Mouse (Mus musculus): ENCODE data around the gene Rasgrf1.

Gene Rasgrf1

GRCm38 (mm10) chr9:89921121-89921520 is 11.4 kb downstream of the Rasgrf1 start:
- no peak for TF ChIP-seq GATA4 (IDR thresholded peaks at IDR 0.05; ENCODE audit: insufficient replicate concordance, low read length)

- no peak for TF ChIP-seq GATA4 (IDR thresholded peaks at IDR 0.05; ENCODE audit: insufficient replicate concordance, low read length)
Observed at GRCm38 (mm10) chr9:89922666-89923065, 13.0 kb downstream of the Rasgrf1 start.

DNA sequence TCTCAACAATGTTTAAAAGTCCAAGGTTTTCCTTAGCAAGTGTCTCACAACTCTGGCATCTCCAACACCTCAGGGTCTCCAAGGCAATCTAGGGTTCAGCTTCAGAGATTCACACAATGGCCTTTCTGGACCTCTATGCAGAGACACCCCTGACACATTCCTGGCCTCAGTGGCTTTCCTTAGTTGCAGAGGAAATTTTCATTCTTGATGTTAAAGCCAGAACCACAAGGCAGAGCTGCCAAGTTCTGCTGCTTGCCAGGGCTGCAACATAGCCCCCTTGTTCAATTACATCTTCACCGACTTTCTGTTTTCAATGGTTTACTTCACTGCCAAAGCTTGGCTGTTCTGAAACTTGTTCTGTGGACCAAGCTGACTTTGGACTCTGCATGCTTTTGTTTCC is 15.1 kb downstream of the Rasgrf1 start:
- TF ChIP-seq GATA4 (IDR thresholded peaks at IDR 0.05; ENCODE audit: insufficient replicate concordance, low read length): no peak

DNA sequence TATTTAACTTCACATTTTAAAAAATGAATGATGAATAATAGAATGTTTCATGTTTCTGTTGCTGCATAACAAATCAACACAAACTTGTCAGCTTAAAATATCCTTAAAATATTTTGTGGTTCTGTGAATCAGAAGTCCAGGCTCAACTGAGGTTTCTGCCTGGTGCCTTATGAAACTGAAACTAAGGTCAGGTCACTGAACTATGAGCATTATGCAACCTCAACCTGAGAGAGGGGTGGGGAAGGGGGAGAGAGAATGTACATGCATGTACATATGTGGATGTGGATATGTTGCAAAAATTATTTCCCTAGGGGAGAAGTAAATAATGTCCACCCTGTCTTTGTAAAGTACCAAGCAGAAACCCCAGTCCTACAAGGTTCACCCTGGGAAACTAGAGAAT is 18.8 kb downstream of the Rasgrf1 start:
- TF ChIP-seq GATA4 (IDR thresholded peaks at IDR 0.05; ENCODE audit: insufficient replicate concordance, low read length): no peak

DNA sequence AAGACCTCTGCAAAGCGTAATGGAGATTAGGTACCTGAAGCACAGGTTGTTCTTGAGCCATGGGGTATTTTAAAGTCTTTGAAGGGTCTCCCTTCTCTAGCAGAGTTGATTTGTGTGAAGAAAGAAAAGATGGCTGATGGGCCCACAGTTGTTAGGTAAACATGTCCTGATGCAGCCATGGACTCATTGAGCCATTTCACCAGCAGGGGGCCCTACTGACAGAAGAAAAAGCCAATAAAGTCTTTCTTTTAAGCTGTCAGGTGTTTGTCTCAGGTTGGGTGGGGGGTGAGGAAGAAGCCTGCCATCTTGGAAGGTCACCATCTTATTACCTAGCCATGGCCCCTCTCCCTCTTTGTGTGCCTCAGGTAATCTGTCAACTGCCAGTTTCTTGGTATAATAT is 30.7 kb downstream of the Rasgrf1 start:
- TF ChIP-seq GATA4 (IDR thresholded peaks at IDR 0.05; ENCODE audit: insufficient replicate concordance, low read length): no peak

GRCm38 (mm10) chr9:89946830-89947229 is 37.1 kb downstream of the Rasgrf1 start:
- no peak for TF ChIP-seq GATA4 (IDR thresholded peaks at IDR 0.05; ENCODE audit: insufficient replicate concordance, low read length)

DNA sequence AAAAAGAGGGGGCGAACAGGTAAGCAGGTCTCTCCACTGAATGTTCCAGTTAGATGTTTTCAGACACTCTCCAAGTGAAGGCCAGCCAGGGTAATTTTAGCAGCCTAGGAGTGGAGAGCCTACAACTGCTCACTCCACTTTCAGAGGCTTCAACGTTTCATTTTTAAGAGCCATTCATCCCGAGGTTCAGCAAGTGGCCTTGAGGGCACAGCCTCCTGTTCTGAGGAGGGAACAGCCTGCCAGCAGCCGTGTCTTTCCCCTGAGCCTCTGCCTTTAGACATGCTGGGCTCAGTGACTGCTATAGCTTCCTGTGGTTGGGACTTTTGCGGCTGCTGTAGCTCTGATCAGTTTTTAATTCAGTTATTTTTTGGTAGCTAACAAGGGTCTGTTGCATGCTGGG is 38.9 kb downstream of the Rasgrf1 start:
- TF ChIP-seq GATA4 (IDR thresholded peaks at IDR 0.05; ENCODE audit: insufficient replicate concordance, low read length): no peak

GRCm38 (mm10) chr9:89953596-89954215 is 44.0 kb downstream of the Rasgrf1 start:
- no peak for TF ChIP-seq GATA4 (IDR thresholded peaks at IDR 0.05; ENCODE audit: insufficient replicate concordance, low read length)

DNA sequence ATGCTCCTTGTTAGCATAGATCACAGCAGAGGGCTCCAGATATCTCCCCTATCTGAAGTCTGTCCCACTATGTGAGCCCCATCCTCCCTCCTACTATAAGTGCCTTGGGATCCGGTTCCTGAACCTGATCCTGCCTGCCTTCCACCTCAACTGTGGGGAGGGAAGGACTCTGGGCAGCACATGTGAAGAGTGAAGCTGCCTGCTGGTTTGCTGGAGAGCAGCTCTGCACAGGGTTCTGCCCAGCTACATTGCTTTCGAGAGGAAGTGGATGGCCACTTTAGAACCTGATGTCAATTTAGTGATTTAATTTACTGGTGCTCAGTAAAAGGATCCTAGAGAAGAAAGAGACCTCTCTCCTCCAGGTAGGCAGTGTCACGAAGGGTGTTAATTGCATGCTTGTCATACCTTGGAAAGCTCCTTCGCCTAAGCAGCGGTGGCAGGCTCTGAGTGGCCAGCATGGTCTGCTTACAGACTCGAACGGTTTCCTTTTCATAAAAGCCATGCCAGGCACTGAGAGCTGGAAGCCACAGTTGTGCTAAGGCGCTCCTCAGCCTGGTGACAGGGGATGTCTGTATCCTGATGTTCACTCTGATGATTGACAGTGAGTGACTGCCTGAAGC is 45.3 kb downstream of the Rasgrf1 start:
- TF ChIP-seq GATA4 (IDR thresholded peaks at IDR 0.05; ENCODE audit: insufficient replicate concordance, low read length): no peak

- TF ChIP-seq GATA4 (IDR thresholded peaks at IDR 0.05; ENCODE audit: insufficient replicate concordance, low read length): no peak
Observed at GRCm38 (mm10) chr9:89958959-89959358, 49.3 kb downstream of the Rasgrf1 start.

- TF ChIP-seq GATA4 (IDR thresholded peaks at IDR 0.05; ENCODE audit: insufficient replicate concordance, low read length): no peak
Observed at GRCm38 (mm10) chr9:89964091-89964490, 54.4 kb downstream of the Rasgrf1 start.

DNA sequence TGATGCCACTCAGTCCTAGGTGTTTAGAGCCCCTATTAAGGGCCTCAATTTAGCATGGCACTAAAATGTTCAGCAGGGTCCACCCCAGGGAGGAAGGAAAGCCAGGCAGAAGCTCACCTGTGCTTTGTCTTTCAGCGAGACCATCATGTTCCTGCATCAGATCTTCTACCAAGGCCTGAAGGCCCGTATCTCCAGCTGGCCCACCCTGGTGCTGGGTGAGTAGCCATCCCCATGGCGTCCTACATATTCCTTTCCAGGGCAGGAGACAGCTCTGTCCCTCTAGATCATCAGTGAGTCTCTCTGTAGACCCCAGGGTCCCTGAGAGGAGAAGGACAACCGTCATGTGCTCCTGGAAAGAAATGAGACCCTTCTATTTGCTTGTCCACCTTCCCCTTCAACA is 58.0 kb downstream of the Rasgrf1 start:
- no peak for TF ChIP-seq GATA4 (IDR thresholded peaks at IDR 0.05; ENCODE audit: insufficient replicate concordance, low read length)

GRCm38 (mm10) chr9:89968836-89969450 is 59.2 kb downstream of the Rasgrf1 start:
- no peak for TF ChIP-seq GATA4 (IDR thresholded peaks at IDR 0.05; ENCODE audit: insufficient replicate concordance, low read length)

- TF ChIP-seq GATA4 (IDR thresholded peaks at IDR 0.05; ENCODE audit: insufficient replicate concordance, low read length): no peak
Observed at GRCm38 (mm10) chr9:89970271-89970670, 60.6 kb downstream of the Rasgrf1 start.

- TF ChIP-seq GATA4 (IDR thresholded peaks at IDR 0.05; ENCODE audit: insufficient replicate concordance, low read length): no peak
Observed at GRCm38 (mm10) chr9:89970886-89971486, 61.3 kb downstream of the Rasgrf1 start.

DNA sequence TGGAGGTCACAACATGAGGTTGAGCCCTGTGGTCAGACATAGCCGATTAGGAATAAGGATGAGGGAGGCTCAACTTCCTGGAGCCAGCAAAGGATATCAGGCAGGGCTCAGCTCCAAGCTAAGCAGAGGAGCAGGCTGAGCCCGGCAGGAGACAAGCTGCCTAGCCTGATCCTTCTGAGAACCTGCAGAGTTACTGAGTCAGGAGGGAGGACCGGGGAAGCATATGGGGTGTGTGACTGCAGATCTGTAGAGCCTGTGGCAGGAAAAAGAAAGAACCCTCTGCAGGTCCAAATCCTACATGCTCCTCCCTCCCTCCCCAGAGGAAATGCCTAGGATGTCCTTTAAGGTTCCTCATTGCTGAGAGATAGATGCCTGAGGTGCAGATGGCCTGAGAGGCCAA is 62.6 kb downstream of the Rasgrf1 start:
- TF ChIP-seq GATA4 (IDR thresholded peaks at IDR 0.05; ENCODE audit: insufficient replicate concordance, low read length): no peak

All from liver, adult (tissue).